Mouse (Mus musculus) embryo, embryonic 11 days (tissue): ENCODE measurements around the gene Igsf23.
A peak's percentile ranks its signal among the peaks of the same experiment; 100 is the strongest.
"Not testable (repeated sequence)": the region's sequence is repeated elsewhere in the genome, so short reads cannot be mapped to it uniquely, and the experiment has no call there.

Experiments used
- DNase-seq: peaks from one replicate; pipeline ENCODE4 v3.0.0-alpha.2; 2015

The Igsf23 gene

DNA sequence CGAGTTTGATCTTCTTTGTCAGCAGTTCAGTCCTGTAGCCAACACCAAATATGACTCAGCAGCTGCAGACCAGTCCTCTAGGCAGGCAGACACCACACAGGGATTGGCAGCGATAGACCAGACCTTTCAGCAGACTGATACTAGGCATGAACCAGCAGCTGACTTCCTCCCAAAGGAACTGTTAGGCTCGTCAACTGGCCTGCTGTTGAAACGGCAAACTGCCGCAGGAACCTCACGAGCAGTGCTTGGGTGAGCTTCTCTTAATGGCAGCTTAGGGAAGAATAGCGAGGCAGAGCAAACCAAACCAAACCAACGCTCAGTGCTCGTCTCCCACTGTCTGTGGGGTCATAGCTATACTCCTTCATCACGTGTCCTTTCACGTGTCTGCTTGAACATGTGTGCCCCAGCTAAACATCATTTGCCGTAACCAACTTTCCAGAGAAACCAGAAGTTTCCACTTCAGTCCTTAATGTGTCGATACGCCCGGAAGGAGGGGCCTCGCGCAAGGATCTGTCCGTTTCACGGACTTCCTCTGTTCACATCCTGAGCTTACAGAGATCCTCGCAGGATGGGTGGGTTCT is 15.3 kb downstream of the Igsf23 start:
- no peak for DNase-seq

DNA sequence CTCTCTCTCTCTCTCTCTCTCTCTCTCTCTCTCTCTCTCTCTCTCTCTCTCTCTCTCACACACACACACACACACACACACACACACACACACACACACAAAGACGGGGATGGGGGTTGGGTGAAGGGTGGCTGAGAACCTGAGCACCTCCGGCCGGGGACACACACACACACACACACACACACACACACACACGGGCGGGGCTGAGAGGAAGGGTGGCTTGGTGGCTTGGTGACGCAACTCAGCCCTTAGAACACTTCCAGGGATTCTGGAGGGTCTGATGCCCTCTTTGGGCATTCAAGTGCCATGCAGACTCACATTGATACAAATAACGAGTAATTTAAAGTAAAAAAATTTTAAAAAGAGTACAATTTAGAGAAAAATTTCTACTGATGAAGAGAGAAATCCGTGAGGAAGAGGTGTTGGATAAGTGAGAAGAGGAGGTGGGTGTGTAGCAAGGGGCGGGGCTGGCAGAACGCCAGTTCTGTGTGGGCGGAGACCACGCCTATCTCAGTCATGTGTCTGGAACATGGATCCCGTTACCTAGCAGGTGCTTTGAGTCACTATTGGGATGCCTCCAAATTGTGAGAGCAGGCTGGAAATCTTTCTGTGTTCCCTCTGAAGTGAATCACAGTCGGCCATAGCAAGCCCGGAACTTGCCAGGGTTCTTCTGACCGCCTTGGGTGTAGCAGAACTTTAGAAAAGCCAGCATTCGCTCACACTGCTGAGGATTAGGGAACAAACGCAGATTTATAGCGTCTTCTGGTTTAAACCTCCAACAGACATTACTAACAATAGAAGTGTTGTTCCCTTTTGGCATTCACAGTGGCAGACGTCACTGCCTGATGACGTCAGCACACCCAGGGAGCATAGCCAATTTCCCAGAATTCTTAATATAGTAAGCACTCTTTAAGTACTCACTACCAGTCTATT is 17.4 kb downstream of the Igsf23 start:
- peak; percentile 52 for DNase-seq

DNA sequence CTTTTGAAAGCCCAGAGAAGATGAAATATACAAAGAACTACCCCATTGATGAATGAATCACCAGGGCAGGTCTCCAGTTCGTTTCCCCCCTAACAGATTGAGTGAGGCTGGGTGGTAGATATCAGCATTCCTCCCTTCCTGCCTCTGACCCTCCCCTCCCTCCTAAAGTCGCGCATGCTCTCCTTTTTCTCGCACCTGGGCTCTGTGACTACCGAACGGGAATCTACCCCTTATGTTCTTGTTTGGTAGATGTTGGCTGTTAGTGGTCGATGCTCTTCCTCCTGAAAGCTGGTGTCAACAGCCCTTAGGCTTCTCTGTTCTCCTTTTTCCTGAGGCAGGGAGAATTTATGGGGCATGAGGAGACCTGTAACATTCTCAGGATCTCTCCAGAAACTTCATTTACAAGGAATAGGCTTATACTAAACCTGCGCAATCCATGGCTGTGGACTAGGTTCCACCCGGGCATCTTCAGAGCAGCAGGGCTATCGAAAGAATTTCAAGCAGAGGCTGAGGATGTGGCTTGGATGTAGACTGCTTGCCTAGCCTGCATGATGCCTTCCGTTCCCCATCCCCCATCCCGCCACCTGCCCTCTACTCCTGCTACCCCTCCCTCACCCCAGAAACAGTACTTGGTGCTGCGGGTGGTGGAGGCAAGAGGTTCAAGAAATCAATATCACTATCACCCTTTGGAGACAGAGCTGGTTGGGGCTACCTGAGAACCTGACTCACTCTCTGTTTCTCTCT is 18.3 kb downstream of the Igsf23 start:
- no peak for DNase-seq

DNA sequence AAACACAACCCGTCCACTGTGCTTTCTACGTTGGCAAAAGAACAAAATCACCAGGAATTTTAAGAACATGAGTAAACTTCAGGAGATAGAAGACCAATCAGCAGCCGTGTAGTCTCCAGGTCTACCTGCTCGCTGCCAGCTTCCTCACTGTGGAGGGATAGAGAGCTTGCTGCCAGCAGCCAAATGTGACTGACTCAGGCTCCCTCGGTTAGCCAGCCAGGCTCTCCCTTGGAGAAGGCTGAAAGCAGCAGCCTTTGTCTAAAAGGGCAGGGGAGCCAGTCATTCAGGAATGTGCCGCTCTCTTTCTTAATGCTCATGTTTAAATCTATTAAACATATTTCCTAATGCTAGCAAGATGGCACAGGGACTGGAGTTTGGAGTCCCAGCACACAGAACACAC is 20.1 kb downstream of the Igsf23 start:
- not testable (repeated sequence) for DNase-seq

DNA sequence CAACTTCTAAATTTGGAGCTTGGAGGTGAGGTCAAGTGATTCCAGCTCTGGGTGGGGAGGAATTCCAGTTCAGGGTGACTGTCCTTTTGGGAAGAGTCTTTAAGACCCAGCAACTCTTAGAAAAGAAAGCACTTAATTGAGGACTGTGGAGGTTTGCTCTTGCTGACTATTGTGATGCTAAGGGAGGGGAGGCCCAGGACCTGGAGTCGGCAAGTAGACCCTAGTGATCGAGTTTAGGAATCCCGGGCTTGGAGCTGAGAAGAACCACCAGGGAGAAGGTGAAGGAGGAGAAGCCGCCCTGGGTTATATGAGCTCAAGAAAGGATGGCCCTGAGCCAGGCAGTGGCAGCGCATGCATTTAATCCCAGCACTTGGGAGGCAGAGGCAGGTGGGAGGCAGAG is 22.1 kb downstream of the Igsf23 start:
- no peak for DNase-seq

DNA sequence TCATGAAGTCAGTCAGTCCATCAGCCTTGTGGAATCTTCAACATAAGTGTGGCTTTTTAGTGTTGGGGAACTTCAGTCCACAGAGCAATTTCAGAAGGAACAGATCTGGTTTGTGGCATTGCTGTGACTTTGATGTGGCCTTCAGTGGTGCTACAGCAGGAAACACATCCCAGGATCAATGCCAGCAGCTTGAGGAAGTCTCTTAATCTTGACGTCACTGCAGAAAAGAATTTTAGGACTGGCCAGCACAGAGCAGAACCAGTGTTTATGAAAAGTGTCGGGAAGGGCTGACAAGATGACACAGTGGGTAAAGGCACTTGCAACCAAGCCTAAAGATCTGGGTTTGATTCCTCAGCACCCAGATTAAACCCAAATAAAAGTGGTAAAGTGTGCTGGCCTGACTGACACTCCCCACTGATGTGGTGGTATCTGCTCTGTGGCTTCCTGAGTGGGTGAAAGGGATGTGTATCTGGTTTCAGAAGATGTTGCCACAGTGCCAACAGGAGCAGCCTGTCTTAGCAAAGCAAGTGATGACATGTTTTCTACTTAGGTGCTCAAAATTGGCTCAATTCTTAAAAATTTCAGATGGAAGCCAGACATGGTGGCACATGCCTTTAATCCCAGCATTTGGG is 23.6 kb downstream of the Igsf23 start:
- no peak for DNase-seq

DNA sequence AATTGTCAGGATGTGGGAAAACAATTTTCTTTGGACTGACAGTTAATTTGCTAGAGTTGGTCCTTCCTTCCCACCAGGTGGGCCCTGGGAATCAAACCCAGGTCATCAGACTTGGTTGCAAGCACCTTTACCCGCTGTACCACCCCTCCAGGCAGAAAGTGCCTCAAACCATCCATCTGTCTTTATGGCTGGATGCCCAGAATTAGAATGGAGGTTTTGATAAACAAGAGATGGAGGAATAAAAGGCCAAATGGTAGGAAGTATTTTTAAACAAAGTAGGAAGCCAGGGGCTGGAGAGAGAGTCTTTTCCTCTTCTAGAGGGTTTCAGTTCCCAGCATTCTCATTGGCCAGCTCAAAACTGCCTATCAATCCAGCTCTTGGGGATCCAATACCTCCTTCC is 25.2 kb downstream of the Igsf23 start:
- DNase-seq, result no peak

DNA sequence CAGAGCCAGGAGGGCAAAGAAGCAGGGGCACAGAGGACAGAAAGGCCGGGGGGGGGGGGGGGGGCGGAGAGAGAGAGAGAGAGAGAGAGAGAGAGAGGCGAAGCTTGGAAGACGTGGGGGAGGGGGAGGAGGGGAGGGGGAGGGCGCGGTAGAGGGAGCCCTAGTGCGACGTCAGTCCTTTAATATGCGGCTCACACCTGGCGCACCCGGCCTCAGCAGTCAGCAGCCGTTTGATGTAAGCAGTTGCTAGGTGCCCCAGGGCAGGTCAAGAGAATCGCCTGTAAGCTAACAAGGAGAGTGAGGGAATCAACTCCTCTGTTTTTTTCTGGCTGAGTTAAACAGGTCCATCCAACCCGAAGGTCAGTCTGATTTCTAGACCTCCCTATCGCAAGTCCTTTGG is 26.8 kb downstream of the Igsf23 start:
- DNase-seq, result peak; percentile 28

DNA sequence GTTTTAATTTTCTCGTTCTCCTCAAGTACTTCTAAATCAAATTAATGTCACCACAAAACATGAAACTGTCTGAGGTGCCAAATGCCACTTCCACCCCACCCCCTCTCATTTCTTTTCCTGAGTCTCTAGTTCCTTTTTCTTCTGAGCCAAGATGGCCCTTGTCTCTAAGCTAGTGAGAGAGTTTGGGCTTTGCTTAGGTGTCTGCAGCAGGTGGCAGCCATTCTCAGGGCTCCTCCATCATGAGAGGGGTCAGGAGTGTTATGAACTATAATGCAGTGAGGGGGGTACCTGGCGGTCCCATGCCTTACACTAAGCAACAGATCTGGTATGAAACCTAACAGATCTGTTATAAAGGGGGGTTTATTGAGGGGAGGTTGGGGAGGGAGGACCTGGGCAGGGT is 27.2 kb downstream of the Igsf23 start:
- DNase-seq, result no peak

DNA sequence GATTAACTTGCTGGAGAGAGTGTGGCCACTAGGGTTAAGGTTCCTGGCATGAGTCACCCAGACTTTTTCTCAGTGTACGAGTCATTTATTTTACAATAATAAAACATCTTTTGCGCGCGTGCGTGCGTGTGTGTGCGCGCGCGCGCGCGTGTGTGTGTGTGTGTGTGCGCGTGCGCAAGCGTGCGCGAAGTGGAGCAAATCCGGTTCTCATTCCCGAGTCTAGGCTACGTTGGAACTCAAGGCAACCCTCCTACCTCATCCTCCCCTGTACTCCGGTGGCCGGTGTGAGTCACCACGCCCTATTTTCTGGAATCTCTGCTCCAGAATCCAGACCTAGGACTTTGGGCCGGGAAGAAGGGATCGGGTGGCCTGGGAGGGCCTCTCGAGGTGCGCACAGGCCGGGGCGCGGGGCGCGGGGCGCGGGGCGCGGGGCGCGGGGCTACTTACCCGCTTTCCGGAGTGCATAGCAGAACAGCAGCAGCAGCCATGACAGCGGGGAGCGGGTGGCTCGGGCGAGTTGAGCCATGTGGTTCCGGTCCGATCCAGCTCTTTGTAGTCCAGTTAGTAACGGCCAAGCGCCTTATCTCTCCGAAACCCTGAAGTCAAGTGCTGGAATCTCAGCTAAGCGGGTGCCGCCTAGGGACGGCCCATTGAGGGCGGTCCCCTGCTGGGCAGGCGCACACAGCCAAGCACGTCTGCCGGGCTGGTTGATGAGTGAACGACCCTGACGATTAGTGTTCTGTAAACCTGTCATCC is 29.9 kb downstream of the Igsf23 start, which contains the start of gene Pvr:
TSS of gene Pvr (minus strand) at position 655 of the 756 bp plus-strand sequence.
- DNase-seq, result peak; percentile 83

DNA sequence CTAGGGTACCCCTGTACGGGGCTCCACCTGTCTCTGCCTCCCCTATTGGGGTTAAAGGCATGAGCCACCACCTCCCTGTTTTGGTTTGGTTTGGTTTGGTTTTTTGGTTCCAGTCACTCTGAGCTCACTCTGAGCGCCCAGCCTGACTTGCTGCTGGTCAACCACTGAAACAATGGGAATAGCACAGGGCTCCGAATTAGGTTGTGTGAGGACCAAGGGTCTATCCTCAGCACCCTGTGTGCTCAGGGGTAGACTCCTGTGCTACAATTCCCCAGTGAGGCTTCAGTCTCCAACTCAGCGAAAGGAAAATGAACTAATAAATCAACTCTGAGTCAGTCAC is 30.4 kb downstream of the Igsf23 start:
- no peak for DNase-seq

DNA sequence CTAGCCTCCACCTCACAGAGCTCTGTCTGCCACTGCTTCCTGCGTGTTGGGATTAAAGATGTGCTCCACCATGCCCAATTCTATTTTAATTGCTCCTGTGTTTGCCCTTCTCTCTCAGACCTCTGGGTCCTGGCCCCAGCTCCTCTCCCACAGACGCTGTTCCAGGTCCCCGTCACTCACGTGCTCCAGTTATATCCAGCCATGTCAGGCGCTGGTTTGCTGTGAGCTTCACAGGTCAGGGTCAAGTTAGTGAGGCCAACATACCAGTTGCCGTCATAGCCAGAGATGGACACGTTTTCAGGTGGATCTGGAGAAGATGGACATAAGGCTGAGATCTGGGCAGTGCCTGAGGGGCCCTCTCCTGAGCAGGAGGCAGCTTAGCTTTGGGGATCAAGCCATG is 36.0 kb downstream of the Igsf23 start:
- no peak for DNase-seq

DNA sequence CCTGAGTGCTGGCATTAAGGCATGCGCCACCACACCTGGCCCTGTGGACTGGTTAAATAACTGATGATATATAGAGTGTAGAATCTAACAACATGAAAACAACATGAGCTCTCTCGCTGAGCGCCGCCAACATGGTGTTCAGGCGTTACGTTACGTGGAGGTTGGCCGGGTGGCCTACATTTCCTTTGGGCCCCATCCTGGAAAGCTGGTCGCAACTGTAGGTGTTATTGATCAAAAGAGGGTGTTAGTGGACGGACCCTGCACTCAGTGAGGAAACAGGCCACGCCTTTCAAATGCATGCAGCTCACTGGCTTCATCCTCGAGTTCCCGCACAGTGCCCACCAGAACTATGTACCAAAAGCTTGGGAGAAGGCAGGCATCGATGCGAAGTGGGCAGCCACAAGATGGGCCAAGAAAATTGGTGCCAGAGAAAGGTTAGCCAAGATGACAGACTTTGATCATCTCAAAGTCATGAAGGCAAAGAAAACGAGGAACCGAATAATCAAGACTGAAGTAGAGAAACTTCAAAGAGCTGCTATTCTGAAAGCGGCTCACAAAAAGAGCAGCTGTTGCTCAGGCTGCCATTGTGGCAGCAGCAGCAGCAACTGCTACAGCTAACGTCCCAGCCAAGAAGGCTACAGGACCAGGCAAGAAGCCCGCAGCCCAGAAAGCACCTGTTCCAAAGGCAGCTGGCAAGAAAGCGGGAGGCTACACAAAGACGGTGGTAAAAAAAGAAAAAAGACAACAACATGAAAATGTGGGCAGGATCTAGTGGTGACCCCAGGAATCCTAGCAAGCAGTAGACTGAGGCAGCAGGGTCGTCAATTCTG is 38.6 kb downstream of the Igsf23 start:
- no peak for DNase-seq

DNA sequence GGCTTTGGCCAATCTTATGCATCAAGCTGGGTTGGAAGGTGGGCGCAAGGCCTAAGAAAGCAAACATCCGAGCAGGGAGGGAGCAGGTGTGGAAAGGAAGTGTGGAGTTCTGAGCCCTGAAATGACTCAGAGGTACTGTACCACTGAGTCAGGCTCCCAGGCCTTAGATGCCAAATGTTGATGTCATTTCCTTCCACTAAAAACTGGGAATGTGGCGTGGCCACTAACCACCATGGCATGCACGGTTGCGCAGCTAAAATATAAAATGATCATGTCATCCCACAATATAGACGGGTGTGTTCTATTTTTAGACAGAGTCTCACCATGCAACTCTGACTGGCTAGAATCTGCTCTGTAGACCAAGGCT is 39.3 kb downstream of the Igsf23 start:
- no peak for DNase-seq

DNA sequence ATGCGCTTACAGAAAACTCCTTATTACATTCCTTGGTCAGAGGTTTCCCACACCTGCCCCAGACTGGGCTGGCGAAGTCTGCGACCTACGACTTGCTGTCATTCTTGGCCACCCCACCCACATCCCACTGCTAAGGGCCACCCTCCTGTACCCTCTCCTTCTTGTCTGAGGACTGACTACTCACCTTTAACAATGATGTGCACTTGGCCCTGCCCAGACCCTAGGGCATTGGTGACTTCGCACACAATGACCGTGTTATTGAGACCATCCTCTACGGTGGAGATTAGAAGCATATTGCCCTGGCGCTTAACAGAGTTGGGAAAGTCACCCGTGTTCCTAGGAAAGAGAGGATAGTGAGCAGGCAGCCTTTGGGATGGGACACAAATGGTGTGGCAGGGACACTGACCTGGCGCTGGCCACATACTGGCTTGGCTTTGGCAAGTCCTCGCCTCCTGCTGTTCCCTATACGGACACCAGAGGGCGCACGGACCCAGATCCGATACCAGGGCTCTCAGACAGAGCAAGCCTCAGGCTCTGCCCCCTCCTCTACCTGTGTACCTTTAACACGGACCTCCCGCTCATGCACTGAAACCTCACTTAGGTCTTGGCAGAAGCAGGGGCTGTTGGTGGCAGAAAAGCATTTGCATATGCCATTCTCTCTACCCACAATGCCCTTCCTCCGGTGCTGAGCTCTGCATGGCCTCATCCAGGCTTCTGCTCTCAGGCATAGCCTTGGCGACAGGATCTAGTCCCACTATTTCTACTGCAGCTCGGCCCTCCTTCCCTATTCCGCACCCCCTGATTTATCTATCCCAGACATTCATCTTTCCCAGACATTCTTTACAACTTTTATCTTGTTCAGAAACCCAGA is 39.9 kb downstream of the Igsf23 start:
- DNase-seq, result peak; percentile 80

DNA sequence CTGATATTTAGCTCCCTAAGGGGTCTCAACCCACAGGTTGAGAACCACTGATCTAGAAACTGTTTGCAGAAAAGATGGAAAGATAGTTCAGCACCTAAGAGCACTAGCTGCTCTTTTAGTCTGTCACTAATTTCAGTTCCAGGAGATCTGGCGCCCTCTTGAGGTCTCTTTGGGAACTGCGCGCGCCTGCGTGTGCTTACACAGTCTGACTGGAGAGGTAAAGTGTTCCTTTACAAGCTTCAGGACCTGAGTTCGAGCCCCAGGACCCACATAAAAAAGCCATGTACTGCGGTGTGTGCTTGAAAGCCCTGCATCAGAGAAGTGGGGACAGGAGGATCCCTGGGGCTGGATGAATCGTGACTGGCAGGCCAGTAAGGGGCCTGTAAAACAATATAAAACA is 60.7 kb downstream of the Igsf23 start:
- peak; percentile 22 for DNase-seq

DNA sequence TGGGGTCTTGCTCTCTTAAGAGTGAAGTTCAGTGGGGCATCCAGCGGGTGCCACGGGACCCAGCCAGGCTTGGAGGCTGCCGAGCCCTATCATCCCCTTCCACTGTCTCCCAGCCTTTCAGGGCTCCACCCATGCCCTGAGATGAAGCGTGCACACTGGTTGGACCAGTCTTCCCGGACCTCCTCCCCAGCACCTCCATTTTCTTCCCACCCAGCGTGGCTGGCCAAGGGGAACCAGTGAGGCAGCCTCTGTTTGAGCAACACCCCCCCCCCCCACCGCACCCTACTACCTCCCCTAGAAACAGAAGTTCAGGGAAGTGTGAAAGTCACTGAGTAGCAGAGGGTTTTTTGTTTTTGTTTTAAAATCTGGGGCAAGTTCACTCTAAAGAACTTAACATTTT is 62.7 kb downstream of the Igsf23 start, which contains the start of gene Ceacam19:
TSS of gene Ceacam19 (minus strand) at position 117 of the 400 bp plus-strand sequence.
- DNase-seq, result no peak
